Mouse (Mus musculus) liver, postnatal 0 days (tissue): ENCODE data around the gene Tbc1d10a.

Source experiments
- CTCF ChIP-seq: sonication (generic); IDR thresholded peaks from 2 replicates; pipeline ENCODE4 v1.5.1; 2016; ENCODE audit warnings: antibody characterized with exemption, low read depth
- EP300 ChIP-seq: IDR thresholded peaks from 2 replicates; pipeline ENCODE4 v1.6.1; 2016; ENCODE audit warnings: antibody characterized with exemption, low read depth, mild to moderate bottlenecking

GRCm38 (mm10) chr11:4228463-4228862 is 41.9 kb downstream of the Tbc1d10a start:
- no peak for TF ChIP-seq CTCF
- TF ChIP-seq EP300: no peak
